Comparison of ENCODE assay signal across 9 mouse cellular contexts in genomic region chr15:12789406-12789867, GRCm38 (mm10). TPM values are rescaled to one million over a fixed set of nuclear protein-coding genes. Genes with fewer than 3 reads are reported as not detected.
DNase-seq lines count a peak whose midpoint lies in the region; ATAC-seq lines count a peak whose summit lies in the region.
"Had no signal": no experiment of that assay in that cellular context is flagged by ENCODE, and none has a peak within 500 bp of the region (broad histone marks: within the 10 kb centered on the region; RNA-seq: fewer than 3 reads in every experiment).

No protein-coding gene starts in this region.

- H3K27ac ChIP-seq in forebrain, embryonic 14.5 days (ENCODE audit: low read depth, low read length), result no peak overlapping the region
- no peak overlapping the region for H3K27ac ChIP-seq in forebrain, embryonic 16.5 days (ENCODE audit: low read length)
- no peak overlapping the region for H3K27ac ChIP-seq in liver, embryonic 13.5 days
- no peak overlapping the region for H3K27ac ChIP-seq in liver, embryonic 11.5 days (ENCODE audit: low read depth, low read length)
- H3K27ac ChIP-seq in limb, embryonic 12.5 days, result peak overlapping the region; percentile 59; the same call in 1 of the 2 replicates
- peak overlapping the region; percentile 67 for H3K27ac ChIP-seq in stomach, embryonic 14.5 days (ENCODE audit: low read length)

- H3K9ac ChIP-seq in forebrain, embryonic 14.5 days (ENCODE audit: low read length), result no peak overlapping the region
- H3K9ac ChIP-seq in forebrain, embryonic 16.5 days (replicated peaks; ENCODE audit: low read depth, low read length), result no peak overlapping the region
- H3K9ac ChIP-seq in liver, embryonic 13.5 days, result no peak overlapping the region
- H3K9ac ChIP-seq in liver, embryonic 11.5 days (ENCODE audit: low read depth, low read length), result no peak overlapping the region
- no peak overlapping the region for H3K9ac ChIP-seq in limb, embryonic 12.5 days (replicated peaks)
- H3K9ac ChIP-seq in stomach, embryonic 14.5 days (replicated peaks; ENCODE audit: low read depth, low read length), result 0 out of 2 replicates have a peak overlapping the region, but pooled peaks have one; percentile 6

- DNase-seq in forebrain, embryonic 14.5 days (ENCODE audit: low spot score), result no peak
- no peak for DNase-seq in liver, embryonic 13.5 days
- DNase-seq in liver, embryonic 11.5 days (ENCODE audit: low spot score), result no peak
- no peak for DNase-seq in ovary, postnatal 14 days (ENCODE audit: low spot score)
- DNase-seq: gastrocnemius, postnatal 36 days had no signal

- WGBS in forebrain, embryonic 14.5 days, result 41% methylated on average over 10 of the region's 10 CpGs
- 37% methylated on average over 10 of the region's 10 CpGs for WGBS in forebrain, embryonic 16.5 days
- 43% methylated on average over 10 of the region's 10 CpGs for WGBS in liver, embryonic 13.5 days (ENCODE audit: insufficient replicate concordance)
- WGBS in liver, embryonic 11.5 days, result 51% methylated on average over 10 of the region's 10 CpGs
- WGBS in limb, embryonic 12.5 days, result 33% methylated on average over 10 of the region's 10 CpGs
- WGBS in stomach, embryonic 14.5 days, result 14% methylated on average over 10 of the region's 10 CpGs

- H3K9me3 ChIP-seq in forebrain, embryonic 14.5 days (replicated peaks; ENCODE audit: control insufficient read depth, low read length), result no peaks in the 10 kb centered on the region
- H3K9me3 ChIP-seq in forebrain, embryonic 16.5 days (ENCODE audit: control insufficient read depth, low read length), result no peaks in the 10 kb centered on the region
- no peaks in the 10 kb centered on the region for H3K9me3 ChIP-seq in liver, embryonic 13.5 days (replicated peaks)
- H3K9me3 ChIP-seq in liver, embryonic 11.5 days (ENCODE audit: control insufficient read depth, low read length), result no peaks in the 10 kb centered on the region
- no peaks in the 10 kb centered on the region for H3K9me3 ChIP-seq in limb, embryonic 12.5 days
- no peaks in the 10 kb centered on the region for H3K9me3 ChIP-seq in stomach, embryonic 14.5 days (ENCODE audit: control insufficient read depth, low read depth, low read length)

- 0 out of 2 replicates have a peak, but pooled peaks have one; percentile 20 for ATAC-seq in forebrain, embryonic 14.5 days
- no peak for ATAC-seq in forebrain, embryonic 16.5 days
- ATAC-seq in liver, embryonic 13.5 days (ENCODE audit: low read depth), result no peak
- ATAC-seq in liver, embryonic 11.5 days (replicated peaks; ENCODE audit: low FRiP score), result no peak; the same call in 1 of the 2 replicates
- ATAC-seq in limb, embryonic 12.5 days (ENCODE audit: insufficient number of reproducible peaks, insufficient read depth, low FRiP score, low TSS enrichment, low read depth), result 0 out of 2 replicates have a peak, but pooled peaks have one; percentile 20
- peak; percentile 82 for ATAC-seq in stomach, embryonic 14.5 days (ENCODE audit: insufficient number of reproducible peaks, insufficient read depth, low FRiP score, low read depth)
- no peak for ATAC-seq in activated CD4-positive, CD25-positive, alpha-beta regulatory T cell, adult 4 months

- H3K36me3 ChIP-seq in forebrain, embryonic 14.5 days (ENCODE audit: control insufficient read depth, insufficient read depth, low read length), result no peaks in the 10 kb centered on the region
- H3K36me3 ChIP-seq in forebrain, embryonic 16.5 days (ENCODE audit: control insufficient read depth, insufficient read depth), result no peaks in the 10 kb centered on the region
- no peaks in the 10 kb centered on the region for H3K36me3 ChIP-seq in liver, embryonic 13.5 days
- H3K36me3 ChIP-seq in liver, embryonic 11.5 days (ENCODE audit: control insufficient read depth, insufficient read depth, low read length), result no peaks in the 10 kb centered on the region
- H3K36me3 ChIP-seq in limb, embryonic 12.5 days, result no peaks in the 10 kb centered on the region
- H3K36me3 ChIP-seq in stomach, embryonic 14.5 days (ENCODE audit: control insufficient read depth, insufficient read depth, low read length), result no peaks in the 10 kb centered on the region

- no peaks in the 10 kb centered on the region for H3K27me3 ChIP-seq in forebrain, embryonic 14.5 days (replicated peaks; ENCODE audit: control insufficient read depth, insufficient read depth, low read length)
- H3K27me3 ChIP-seq in forebrain, embryonic 16.5 days (replicated peaks; ENCODE audit: control insufficient read depth, insufficient read depth, low read length), result no peaks in the 10 kb centered on the region
- no peaks in the 10 kb centered on the region for H3K27me3 ChIP-seq in liver, embryonic 13.5 days
- no peaks in the 10 kb centered on the region for H3K27me3 ChIP-seq in liver, embryonic 11.5 days (replicated peaks; ENCODE audit: control insufficient read depth, insufficient read depth, low read length)
- H3K27me3 ChIP-seq in limb, embryonic 12.5 days, result no peaks in the 10 kb centered on the region
- no peaks in the 10 kb centered on the region for H3K27me3 ChIP-seq in stomach, embryonic 14.5 days (ENCODE audit: control insufficient read depth, insufficient read depth, low read length)

- H3K4me2 ChIP-seq in forebrain, embryonic 14.5 days (ENCODE audit: low read length), result no peak overlapping the region
- no peak overlapping the region for H3K4me2 ChIP-seq in forebrain, embryonic 16.5 days (ENCODE audit: low read length)
- peak overlapping the region; percentile 12; the same call in 1 of the 2 replicates for H3K4me2 ChIP-seq in liver, embryonic 13.5 days
- no peak overlapping the region for H3K4me2 ChIP-seq in liver, embryonic 11.5 days
- H3K4me2 ChIP-seq in limb, embryonic 12.5 days, result peak overlapping the region; percentile 7; the same call in 1 of the 2 replicates
- H3K4me2 ChIP-seq in stomach, embryonic 14.5 days (replicated peaks; ENCODE audit: low read depth, low read length), result peak overlapping the region; percentile 26

- H3K4me3 ChIP-seq in forebrain, embryonic 14.5 days (ENCODE audit: low read depth, low read length), result no peak overlapping the region
- H3K4me3 ChIP-seq in forebrain, embryonic 16.5 days (replicated peaks; ENCODE audit: low read length), result no peak overlapping the region
- no peak overlapping the region for H3K4me3 ChIP-seq in liver, embryonic 13.5 days (replicated peaks)
- no peak overlapping the region for H3K4me3 ChIP-seq in liver, embryonic 11.5 days (ENCODE audit: low read depth, low read length)
- no peak overlapping the region for H3K4me3 ChIP-seq in limb, embryonic 12.5 days (replicated peaks)
- H3K4me3 ChIP-seq in stomach, embryonic 14.5 days (ENCODE audit: low read depth, low read length), result no peak overlapping the region

- H3K4me1 ChIP-seq in forebrain, embryonic 14.5 days (ENCODE audit: control insufficient read depth, insufficient read depth, low read length), result no peaks in the 10 kb centered on the region
- no peaks in the 10 kb centered on the region for H3K4me1 ChIP-seq in forebrain, embryonic 16.5 days (replicated peaks; ENCODE audit: control insufficient read depth, insufficient read depth, low read length)
- H3K4me1 ChIP-seq in liver, embryonic 13.5 days (replicated peaks), result no peaks in the 10 kb centered on the region
- no peaks in the 10 kb centered on the region for H3K4me1 ChIP-seq in liver, embryonic 11.5 days (replicated peaks; ENCODE audit: control insufficient read depth, insufficient read depth, low read length)
- peaks cover 11% of the 10 kb centered on the region for H3K4me1 ChIP-seq in limb, embryonic 12.5 days (replicated peaks)
- peaks cover 8% of the 10 kb centered on the region for H3K4me1 ChIP-seq in stomach, embryonic 14.5 days (ENCODE audit: control insufficient read depth, insufficient read depth, low read length)

RNA-seq across cellular contexts. Expression of gene 6030458C11Rik, which starts 35.0 kb away (rescaled TPM):
- polyA plus RNA-seq in forebrain, embryonic 14.5 days (2014; fragmentation: Nextera tagmentation; extraction: Ambion mirVana), result 13.2 and 17.1 TPM in 2 replicates
- 30.8 and 36.9 TPM in 2 replicates for polyA plus RNA-seq in forebrain, embryonic 16.5 days (2015; fragmentation: Nextera tagmentation; extraction: Ambion mirVana)
- polyA plus RNA-seq in liver, embryonic 13.5 days (2015; fragmentation: Nextera tagmentation; extraction: Ambion mirVana), result 32.4 and 35.8 TPM in 2 replicates
- 54.8 and 60.1 TPM in 2 replicates for polyA plus RNA-seq in liver, embryonic 11.5 days (2014; fragmentation: Nextera tagmentation; extraction: Ambion mirVana)
- 48.7 and 54.0 TPM in 2 replicates for polyA plus RNA-seq in limb, embryonic 12.5 days (2016; fragmentation: Nextera tagmentation; extraction: Ambion mirVana)
- polyA plus RNA-seq in stomach, embryonic 14.5 days (2014; fragmentation: Nextera tagmentation; extraction: Ambion mirVana), result 42.1 and 47.0 TPM in 2 replicates
- 10 to 100 TPM; 31.4 to 34.2 TPM for polyA plus RNA-seq in activated CD4-positive, CD25-positive, alpha-beta regulatory T cell, adult 4 months (2017; shearing (Covaris generic))

RNA-seq across cellular contexts. Expression of gene Drosha, which starts 35.2 kb away (rescaled TPM):
- polyA plus RNA-seq in forebrain, embryonic 14.5 days (2014; fragmentation: Nextera tagmentation; extraction: Ambion mirVana), result 50.2 and 60.4 TPM in 2 replicates
- polyA plus RNA-seq in forebrain, embryonic 16.5 days (2015; fragmentation: Nextera tagmentation; extraction: Ambion mirVana), result 61.9 and 66.8 TPM in 2 replicates
- polyA plus RNA-seq in liver, embryonic 13.5 days (2015; fragmentation: Nextera tagmentation; extraction: Ambion mirVana), result 14.3 and 20.4 TPM in 2 replicates
- 50.4 and 52.2 TPM in 2 replicates for polyA plus RNA-seq in liver, embryonic 11.5 days (2014; fragmentation: Nextera tagmentation; extraction: Ambion mirVana)
- 54.1 and 63.4 TPM in 2 replicates for polyA plus RNA-seq in limb, embryonic 12.5 days (2016; fragmentation: Nextera tagmentation; extraction: Ambion mirVana)
- polyA plus RNA-seq in stomach, embryonic 14.5 days (2014; fragmentation: Nextera tagmentation; extraction: Ambion mirVana), result 41.3 and 41.8 TPM in 2 replicates
- 10 to 100 TPM; 12.0 to 15.7 TPM for polyA plus RNA-seq in activated CD4-positive, CD25-positive, alpha-beta regulatory T cell, adult 4 months (2017; shearing (Covaris generic))

RNA-seq across cellular contexts. Expression of gene Pdzd2, which starts 49.7 kb away (rescaled TPM):
- 3.3 and 5.0 TPM in 2 replicates for polyA plus RNA-seq in forebrain, embryonic 14.5 days (2014; fragmentation: Nextera tagmentation; extraction: Ambion mirVana)
- polyA plus RNA-seq in forebrain, embryonic 16.5 days (2015; fragmentation: Nextera tagmentation; extraction: Ambion mirVana), result 8.1 and 9.0 TPM in 2 replicates
- polyA plus RNA-seq in liver, embryonic 13.5 days (2015; fragmentation: Nextera tagmentation; extraction: Ambion mirVana), result 1.4 and 1.5 TPM in 2 replicates
- polyA plus RNA-seq in liver, embryonic 11.5 days (2014; fragmentation: Nextera tagmentation; extraction: Ambion mirVana), result 8.2 and 9.1 TPM in 2 replicates
- 26.2 and 32.5 TPM in 2 replicates for polyA plus RNA-seq in limb, embryonic 12.5 days (2016; fragmentation: Nextera tagmentation; extraction: Ambion mirVana)
- polyA plus RNA-seq in stomach, embryonic 14.5 days (2014; fragmentation: Nextera tagmentation; extraction: Ambion mirVana), result 32.8 and 34.7 TPM in 2 replicates
- polyA plus RNA-seq in activated CD4-positive, CD25-positive, alpha-beta regulatory T cell, adult 4 months (2017; shearing (Covaris generic)), result under 1 TPM; 0.17 to 0.26 TPM

Comparison
In these comparisons a context has a peak if more than half of its experiments do, and no peak if none do; other contexts are left out.
1. ATAC-seq: peak in forebrain, embryonic 14.5 days (single experiment), limb, embryonic 12.5 days (single experiment) and stomach, embryonic 14.5 days (single experiment); none in forebrain, embryonic 16.5 days (single experiment), liver, embryonic 13.5 days (single experiment), liver, embryonic 11.5 days (single experiment) and activated CD4-positive, CD25-positive, alpha-beta regulatory T cell, adult 4 months (single experiment).
2. H3K4me2 ChIP-seq: peak in liver, embryonic 13.5 days (single experiment), limb, embryonic 12.5 days (single experiment) and stomach, embryonic 14.5 days (single experiment); none in forebrain, embryonic 14.5 days (single experiment), forebrain, embryonic 16.5 days (single experiment) and liver, embryonic 11.5 days (single experiment).
3. H3K27ac ChIP-seq: peak in limb, embryonic 12.5 days (single experiment) and stomach, embryonic 14.5 days (single experiment); none in forebrain, embryonic 14.5 days (single experiment), forebrain, embryonic 16.5 days (single experiment), liver, embryonic 13.5 days (single experiment) and liver, embryonic 11.5 days (single experiment).